Mouse (Mus musculus) hindbrain, embryonic 11.5 days (tissue): ENCODE measurements around the gene Hs6st2. TPM values are rescaled to one million over a fixed set of nuclear protein-coding genes. Genes with fewer than 3 reads are reported as not detected.

Source experiments
- ATAC-seq: fragments of 200-750 bp; cut with Nextera tagmentation; 2 replicates; pipeline ENCODE4 v1.8.0; 2017; ENCODE audit warnings: mild to moderate bottlenecking, moderate TSS enrichment, moderate library complexity; ENCODE audit not compliant: low FRiP score
- DNase-seq: peaks from one replicate; pipeline ENCODE4 v3.0.0-alpha.2; 2015; ENCODE audit warnings: low spot score
- H3K27ac ChIP-seq: fragments of 300-500 bp; sonication (generic); 2 replicates; pipeline ENCODE4 v1.5.1; 2014; ENCODE audit warnings: mild to moderate bottlenecking, low read depth, low read length
- H3K27me3 ChIP-seq: fragments of 300-500 bp; sonication (generic); 2 replicates; pipeline ENCODE4 v1.6.1; 2014; ENCODE audit warnings: mild to moderate bottlenecking, low read length, moderate library complexity, mixed read lengths; ENCODE audit not compliant: control insufficient read depth, insufficient read depth
- H3K36me3 ChIP-seq: fragments of 300-500 bp; sonication (generic); 2 replicates; pipeline ENCODE4 v1.6.1; 2014; ENCODE audit warnings: mild to moderate bottlenecking, low read length, moderate library complexity, mixed read lengths; ENCODE audit not compliant: control insufficient read depth, insufficient read depth
- H3K4me1 ChIP-seq: fragments of 300-500 bp; sonication (generic); replicated peaks from 2 replicates; pipeline ENCODE4 v1.6.1; 2014; ENCODE audit warnings: low read length, mixed read lengths; ENCODE audit not compliant: control insufficient read depth, insufficient read depth
- H3K4me2 ChIP-seq: fragments of 300-500 bp; sonication (generic); replicated peaks from 2 replicates; pipeline ENCODE4 v1.6.1; 2014; ENCODE audit warnings: mild to moderate bottlenecking, low read depth, low read length
- H3K4me3 ChIP-seq: fragments of 300-500 bp; sonication (generic); 2 replicates; pipeline ENCODE4 v1.5.1; 2014; ENCODE audit warnings: low read depth, low read length
- H3K9ac ChIP-seq: fragments of 300-500 bp; sonication (generic); 2 replicates; pipeline ENCODE4 v1.6.1; 2014; ENCODE audit warnings: low read depth, low read length
- H3K9me3 ChIP-seq: fragments of 300-500 bp; sonication (generic); 2 replicates; pipeline ENCODE4 v1.6.1; 2016; ENCODE audit warnings: low read length; ENCODE audit not compliant: control insufficient read depth
- WGBS: fragments of 180-500 bp; shearing (Covaris S2); extraction: QIAGEN DNeasy Blood & Tissue Kit; methylation state at CpG from one replicate; pipeline ENCODE4 v1.1.7; 2014; 5-methylcytosine and 5-hydroxymethylcytosine counted together
- polyA plus RNA-seq: library from polyadenylated mRNA; unstranded; fragments of >200 nt; fragmentation: Nextera tagmentation; extraction: Ambion mirVana; gene quantifications from 2 replicates; pipeline ENCODE4 v1.2.1, GENCODE M21; 2014

Gene Hs6st2
- polyA plus RNA-seq, result 17.6 and 17.8 TPM in 2 replicates

GRCm38 (mm10) chrX:51681756-51682155 lies at the start of gene Hs6st2:
Gene Hs6st2, minus strand, starts transcription at chrX:51681856.
- Histone ChIP-seq H3K27ac (no peak within 1 kb of the TSS), H3K4me3 (peak within 1 kb of the TSS; percentile 45), H3K4me2 (peak within 1 kb of the TSS; percentile 72), H3K36me3 (no peaks in the 10 kb centered on the region), H3K9me3 (no peaks in the 10 kb centered on the region), H3K4me1 (no peaks in the 10 kb centered on the region), H3K27me3 (peaks cover 2% of the 10 kb centered on the region; the same call in 1 of the 2 replicates), H3K9ac (peak within 1 kb of the TSS; percentile 51)
- DNase-seq, result no peak
- no peak for ATAC-seq
- WGBS, result 31% methylated on average over 5 of the region's 5 CpGs

GRCm38 (mm10) chrX:51714086-51714745 lies 32.6 kb upstream of the Hs6st2 start:
- no peak overlapping the region for H3K4me2 ChIP-seq
- no peak overlapping the region for H3K4me3 ChIP-seq
- no peaks in the 10 kb centered on the region for H3K27me3 ChIP-seq
- 73% methylated on average over 8 of the region's 8 CpGs for WGBS
- no peaks in the 10 kb centered on the region for H3K9me3 ChIP-seq
- H3K4me1 ChIP-seq, result no peaks in the 10 kb centered on the region
- no peaks in the 10 kb centered on the region for H3K36me3 ChIP-seq
- H3K9ac ChIP-seq, result no peak overlapping the region
- no peak overlapping the region for H3K27ac ChIP-seq
- ATAC-seq, result no peak
- DNase-seq, result no peak

- no peak overlapping the region for H3K4me3 ChIP-seq
- 84% methylated on average over 1 of the region's 1 CpGs for WGBS
These were observed 31.3 kb upstream of the Hs6st2 start for GRCm38 (mm10) chrX:51712996-51713395.

GRCm38 (mm10) chrX:51702823-51703222 lies 21.2 kb upstream of the Hs6st2 start:
- DNase-seq (no peak), ATAC-seq (no peak)
- H3K27me3 ChIP-seq, result no peaks in the 10 kb centered on the region
- no peak overlapping the region for H3K4me3 ChIP-seq
- H3K4me1 ChIP-seq, result no peaks in the 10 kb centered on the region
- no peaks in the 10 kb centered on the region for H3K36me3 ChIP-seq
- H3K4me2 ChIP-seq, result no peak overlapping the region
- H3K9ac ChIP-seq, result no peak overlapping the region
- WGBS, result 61% methylated on average over 4 of the region's 4 CpGs
- H3K9me3 ChIP-seq, result no peaks in the 10 kb centered on the region
- H3K27ac ChIP-seq, result no peak overlapping the region

More at GRCm38 (mm10) chrX:51712996-51713395, 31.3 kb upstream of the Hs6st2 start:
- ATAC-seq, result no peak
- H3K27ac ChIP-seq, result no peak overlapping the region
- no peaks in the 10 kb centered on the region for H3K27me3 ChIP-seq
- no peaks in the 10 kb centered on the region for H3K4me1 ChIP-seq
- H3K36me3 ChIP-seq, result no peaks in the 10 kb centered on the region
- no peaks in the 10 kb centered on the region for H3K9me3 ChIP-seq
- H3K9ac ChIP-seq, result no peak overlapping the region
- H3K4me2 ChIP-seq, result no peak overlapping the region
- DNase-seq, result no peak

- DNase-seq (no peak), ATAC-seq (no peak)
- 65% methylated on average over 4 of the region's 4 CpGs for WGBS
These were observed 17.4 kb upstream of the Hs6st2 start for GRCm38 (mm10) chrX:51699079-51699478.

GRCm38 (mm10) chrX:51686048-51686949 lies 4.6 kb upstream of the Hs6st2 start:
- H3K27ac ChIP-seq, result no peak overlapping the region
- no peaks in the 10 kb centered on the region for H3K36me3 ChIP-seq
- DNase-seq (no peak), ATAC-seq (no peak)
- H3K27me3 ChIP-seq, result no peaks in the 10 kb centered on the region; the same call in 1 of the 2 replicates
- no peak overlapping the region for H3K4me3 ChIP-seq
- H3K4me2 ChIP-seq, result no peak overlapping the region
- H3K9ac ChIP-seq, result no peak overlapping the region
- H3K9me3 ChIP-seq, result no peaks in the 10 kb centered on the region
- WGBS, result 80% methylated on average over 6 of the region's 6 CpGs
- no peaks in the 10 kb centered on the region for H3K4me1 ChIP-seq

More at GRCm38 (mm10) chrX:51699079-51699478, 17.4 kb upstream of the Hs6st2 start:
- Histone ChIP-seq H3K27ac (no peak overlapping the region), H3K4me3 (no peak overlapping the region), H3K4me1 (no peaks in the 10 kb centered on the region), H3K36me3 (no peaks in the 10 kb centered on the region), H3K27me3 (no peaks in the 10 kb centered on the region), H3K4me2 (no peak overlapping the region), H3K9ac (no peak overlapping the region), H3K9me3 (no peaks in the 10 kb centered on the region)

GRCm38 (mm10) chrX:51684336-51685056 lies 2.8 kb upstream of the Hs6st2 start:
- ATAC-seq, result no peak

GRCm38 (mm10) chrX:51681170-51681667 lies 437 bp downstream of the Hs6st2 start:
- Histone ChIP-seq H3K4me2 (peak overlapping the region; percentile 72), H3K4me3 (peak overlapping the region; percentile 45), H3K27me3 (peaks cover 2% of the 10 kb centered on the region; the same call in 1 of the 2 replicates), H3K9ac (peak overlapping the region; percentile 51), H3K4me1 (no peaks in the 10 kb centered on the region), H3K36me3 (no peaks in the 10 kb centered on the region), H3K27ac (no peak overlapping the region), H3K9me3 (no peaks in the 10 kb centered on the region)
- DNase-seq (peak; percentile 59), ATAC-seq (peak; percentile 77)
- 25% methylated on average over 35 of the region's 43 CpGs for WGBS

More at GRCm38 (mm10) chrX:51684336-51685056, 2.8 kb upstream of the Hs6st2 start:
- Histone ChIP-seq H3K27me3 (no peaks in the 10 kb centered on the region; the same call in 1 of the 2 replicates), H3K9ac (no peak overlapping the region), H3K9me3 (no peaks in the 10 kb centered on the region), H3K4me3 (no peak overlapping the region), H3K36me3 (no peaks in the 10 kb centered on the region), H3K27ac (no peak overlapping the region), H3K4me1 (no peaks in the 10 kb centered on the region), H3K4me2 (no peak overlapping the region)
- no peak for DNase-seq
- WGBS, result 29% methylated on average over 3 of the region's 3 CpGs
